Mouse (Mus musculus) forebrain, postnatal 0 days (tissue): ENCODE data around the gene Gm9821. TPM values are rescaled to one million over a fixed set of nuclear protein-coding genes. Genes with fewer than 3 reads are reported as not detected.

Experiments
- ATAC-seq: fragments of 200-750 bp; cut with Nextera tagmentation; 2 replicates; pipeline ENCODE4 v1.8.0; 2017; ENCODE audit warnings: mild to moderate bottlenecking, moderate library complexity
- DNase-seq: peaks from one replicate; pipeline ENCODE4 v3.0.0-alpha.2; 2015
- H3K27ac ChIP-seq: fragments of 300-500 bp; sonication (generic); 2 replicates; pipeline ENCODE4 v1.5.1; 2014; ENCODE audit warnings: low read depth, mild to moderate bottlenecking, antibody characterized with exemption, low read length, moderate library complexity, mixed read lengths
- H3K27me3 ChIP-seq: fragments of 300-500 bp; sonication (generic); 2 replicates; pipeline ENCODE4 v1.6.1; 2014; ENCODE audit warnings: mild to moderate bottlenecking, low read length, mixed read lengths; ENCODE audit not compliant: insufficient read depth
- H3K36me3 ChIP-seq: fragments of 300-500 bp; sonication (generic); 2 replicates; pipeline ENCODE4 v1.6.1; 2014; ENCODE audit warnings: mild to moderate bottlenecking, moderate library complexity; ENCODE audit not compliant: insufficient read depth
- H3K4me1 ChIP-seq: fragments of 300-500 bp; sonication (generic); 2 replicates; pipeline ENCODE4 v1.6.1; 2014; ENCODE audit warnings: antibody characterized with exemption; ENCODE audit not compliant: insufficient read depth
- H3K4me2 ChIP-seq: fragments of 300-500 bp; sonication (generic); 2 replicates; pipeline ENCODE4 v1.6.1; 2014; ENCODE audit warnings: low read depth, mild to moderate bottlenecking, moderate library complexity
- H3K4me3 ChIP-seq: fragments of 300-500 bp; sonication (generic); 2 replicates; pipeline ENCODE4 v1.5.1; 2014; ENCODE audit warnings: low read depth, low read length, mixed read lengths
- H3K9ac ChIP-seq: fragments of 300-500 bp; sonication (generic); 2 replicates; pipeline ENCODE4 v1.6.1; 2014; ENCODE audit warnings: mild to moderate bottlenecking
- H3K9me3 ChIP-seq: fragments of 300-500 bp; sonication (generic); 2 replicates; pipeline ENCODE4 v1.6.1; 2016; ENCODE audit warnings: low read length
- CTCF ChIP-seq: sonication (generic); IDR thresholded peaks from 2 replicates; pipeline ENCODE4 v1.5.1; 2016; ENCODE audit warnings: antibody characterized with exemption, control low read depth, low read depth
- WGBS: fragments of 180-500 bp; shearing (Covaris S2); extraction: QIAGEN DNeasy Blood & Tissue Kit; methylation state at CpG from one replicate; pipeline ENCODE4 v1.1.7; 2014; 5-methylcytosine and 5-hydroxymethylcytosine counted together
- polyA plus RNA-seq: library from polyadenylated mRNA; unstranded; fragments of >200 nt; fragmentation: Nextera tagmentation; extraction: Ambion mirVana; gene quantifications from 2 replicates; pipeline ENCODE4 v1.2.1, GENCODE M21; 2015
- total RNA-seq: library from RNA; depleted of rRNA; stranded (reverse); fragments of >200 nt; gene quantifications from 2 replicates; pipeline ENCODE4 v1.2.3, GENCODE M21; 2014

Gene Gm9821
- total and polyA plus RNA-seq, 2 experiments from 2014 or later = not detected

- peaks cover 20% of the 10 kb centered on the region for H3K36me3 ChIP-seq
- no peak overlapping the region for H3K4me3 ChIP-seq
- no peak for TF ChIP-seq CTCF
- H3K9me3 ChIP-seq = no peaks in the 10 kb centered on the region
- no peak for ATAC-seq
- 84% methylated on average over 2 of the region's 2 CpGs for WGBS
- H3K27ac ChIP-seq = no peak overlapping the region
- H3K9ac ChIP-seq = no peak overlapping the region
- DNase-seq = no peak
- H3K4me2 ChIP-seq = no peak overlapping the region
- H3K4me1 ChIP-seq = no peaks in the 10 kb centered on the region
- H3K27me3 ChIP-seq = no peaks in the 10 kb centered on the region
Measured at GRCm38 (mm10) chr2:91906141-91906540, 39.4 kb upstream of the Gm9821 start.

- H3K4me1 ChIP-seq = no peaks in the 10 kb centered on the region
- no peak overlapping the region for H3K9ac ChIP-seq
- H3K4me3 ChIP-seq = no peak overlapping the region
- H3K9me3 ChIP-seq = no peaks in the 10 kb centered on the region
- no peak for ATAC-seq
- no peak overlapping the region for H3K27ac ChIP-seq
- no peak overlapping the region for H3K4me2 ChIP-seq
- no peak for TF ChIP-seq CTCF
- 82% methylated on average over 3 of the region's 3 CpGs for WGBS
- H3K27me3 ChIP-seq = no peaks in the 10 kb centered on the region
- no peak for DNase-seq
- peaks cover 71% of the 10 kb centered on the region for H3K36me3 ChIP-seq
Measured at GRCm38 (mm10) chr2:91912616-91913015, 32.9 kb upstream of the Gm9821 start.

DNA sequence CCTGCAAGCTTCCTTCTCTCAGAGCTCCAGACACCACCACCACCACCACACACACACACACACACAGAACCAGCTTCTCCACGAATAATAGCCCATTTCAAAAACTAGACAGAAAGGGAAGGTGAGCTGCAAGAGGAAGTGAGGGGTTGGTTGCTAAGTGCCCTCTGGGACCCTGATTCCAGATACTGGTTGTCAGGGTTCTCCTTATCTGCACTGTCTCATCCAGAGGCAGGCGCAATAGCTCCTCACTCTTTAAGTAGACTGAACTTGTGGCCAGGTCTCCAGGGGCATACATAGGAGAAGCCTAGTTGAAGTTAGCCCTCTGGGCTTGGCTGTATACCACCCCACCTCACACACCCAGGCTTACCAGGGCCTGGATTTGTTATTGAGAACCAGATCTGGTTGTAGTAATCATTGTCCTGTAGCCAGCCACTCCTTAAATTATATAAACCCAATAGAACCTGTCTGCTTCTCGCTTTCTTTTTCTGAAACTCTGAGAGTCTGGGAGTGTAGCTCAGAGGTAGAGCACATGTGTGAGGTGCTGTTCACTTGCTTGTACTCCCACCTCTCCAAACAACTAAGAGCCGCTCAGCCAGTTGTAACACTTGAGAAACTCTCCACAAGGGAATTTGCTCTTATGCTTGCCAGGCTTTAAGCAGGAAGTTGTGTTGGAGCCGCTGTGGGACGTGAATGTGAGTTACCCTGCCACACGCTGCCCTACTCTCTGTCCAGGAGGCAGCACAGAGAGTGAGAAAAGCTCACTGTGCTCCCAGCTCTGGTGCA lies 32.0 kb upstream of the Gm9821 start:
- no peak overlapping the region for H3K4me2 ChIP-seq
- DNase-seq = no peak
- WGBS = 88% methylated on average over 7 of the region's 7 CpGs
- H3K36me3 ChIP-seq = peaks cover 80% of the 10 kb centered on the region
- no peak overlapping the region for H3K4me3 ChIP-seq
- no peaks in the 10 kb centered on the region for H3K27me3 ChIP-seq
- H3K9ac ChIP-seq = no peak overlapping the region
- H3K4me1 ChIP-seq = no peaks in the 10 kb centered on the region
- ATAC-seq = no peak
- no peak overlapping the region for H3K27ac ChIP-seq
- no peaks in the 10 kb centered on the region for H3K9me3 ChIP-seq
- no peak for TF ChIP-seq CTCF

- H3K4me3 ChIP-seq = no peak overlapping the region
- peaks cover 67% of the 10 kb centered on the region for H3K36me3 ChIP-seq
- no peaks in the 10 kb centered on the region; the same call in 1 of the 2 replicates for H3K4me1 ChIP-seq
- H3K9me3 ChIP-seq = no peaks in the 10 kb centered on the region
- no peak for TF ChIP-seq CTCF
- H3K4me2 ChIP-seq = no peak overlapping the region
- H3K27ac ChIP-seq = no peak overlapping the region
- WGBS = 93% methylated on average over 7 of the region's 7 CpGs
- ATAC-seq (no peak), DNase-seq (no peak)
- H3K9ac ChIP-seq = no peak overlapping the region
- H3K27me3 ChIP-seq = no peaks in the 10 kb centered on the region
Measured at GRCm38 (mm10) chr2:91916346-91916977, 29.0 kb upstream of the Gm9821 start.

- ATAC-seq = no peak
- DNase-seq = no peak
- H3K27me3 ChIP-seq = peaks cover 1% of the 10 kb centered on the region
- 83% methylated on average over 7 of the region's 7 CpGs for WGBS
- H3K27ac ChIP-seq = no peak overlapping the region
- no peaks in the 10 kb centered on the region for H3K9me3 ChIP-seq
- H3K4me1 ChIP-seq = no peaks in the 10 kb centered on the region; the same call in 1 of the 2 replicates
- H3K4me3 ChIP-seq = no peak overlapping the region
- H3K4me2 ChIP-seq = no peak overlapping the region
- H3K36me3 ChIP-seq = peaks cover 61% of the 10 kb centered on the region
- H3K9ac ChIP-seq = no peak overlapping the region
- no peak for TF ChIP-seq CTCF
Measured at GRCm38 (mm10) chr2:91917096-91917495, 28.4 kb upstream of the Gm9821 start.

- TF ChIP-seq CTCF = no peak
- Histone ChIP-seq H3K36me3 (peaks cover 32% of the 10 kb centered on the region), H3K9me3 (no peaks in the 10 kb centered on the region), H3K4me2 (no peak overlapping the region), H3K9ac (no peak overlapping the region), H3K4me1 (no peaks in the 10 kb centered on the region; the same call in none of the 2 replicates), H3K4me3 (no peak overlapping the region), H3K27ac (no peak overlapping the region), H3K27me3 (peaks cover 19% of the 10 kb centered on the region)
- ATAC-seq (no peak), DNase-seq (no peak)
- 76% methylated on average over 4 of the region's 4 CpGs for WGBS
Measured at GRCm38 (mm10) chr2:91920130-91920529, 25.4 kb upstream of the Gm9821 start.

DNA sequence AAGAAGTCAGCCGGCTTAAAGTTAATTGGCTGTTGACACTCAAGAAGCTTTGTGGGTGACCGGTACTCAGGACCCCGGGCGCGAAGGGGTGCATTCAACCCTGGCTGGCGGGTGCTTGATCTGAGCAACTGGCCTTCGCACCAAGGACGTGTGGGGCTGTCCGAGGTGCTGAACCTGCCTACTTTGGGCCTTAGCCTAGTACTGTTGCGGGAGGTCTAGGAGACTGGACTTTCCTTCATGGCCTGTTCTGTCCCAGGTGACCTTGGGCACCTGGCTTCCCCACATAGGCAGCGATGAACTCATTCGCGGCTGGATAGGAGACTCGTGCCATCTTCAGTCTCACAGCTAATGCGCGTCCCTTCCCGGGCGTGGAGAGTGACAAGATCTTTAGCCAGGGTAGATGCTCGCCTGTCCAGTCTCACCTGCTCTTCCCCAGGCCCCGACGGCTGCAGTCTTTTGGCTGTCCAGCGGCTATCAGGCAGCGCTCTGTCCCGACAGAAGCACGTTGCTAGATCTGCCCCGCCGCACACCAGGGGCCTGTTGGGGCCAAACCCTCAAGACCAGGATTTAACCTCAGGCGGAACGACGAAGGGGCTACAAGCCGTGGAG lies 24.2 kb upstream of the Gm9821 start:
- TF ChIP-seq CTCF = no peak
- DNase-seq (no peak), ATAC-seq (no peak; the same call in none of the 2 replicates)
- peak overlapping the region; percentile 94 for H3K4me2 ChIP-seq
- no peak overlapping the region for H3K27ac ChIP-seq
- peak overlapping the region; percentile 60 for H3K9ac ChIP-seq
- peaks cover 23% of the 10 kb centered on the region for H3K36me3 ChIP-seq
- H3K4me3 ChIP-seq = peak overlapping the region; percentile 63
- H3K27me3 ChIP-seq = peaks cover 19% of the 10 kb centered on the region
- WGBS = 6% methylated on average over 31 of the region's 31 CpGs
- no peaks in the 10 kb centered on the region; the same call in none of the 2 replicates for H3K4me1 ChIP-seq
- no peaks in the 10 kb centered on the region for H3K9me3 ChIP-seq
